In genomic region chr8:54275487-54275886, GRCm38 (mm10) we compare ENCODE assay signal across 24 mouse cellular contexts.
A peak's percentile ranks its signal among the peaks of the same experiment; 100 is the strongest.
DNase-seq lines count a peak whose midpoint lies in the region; ATAC-seq lines count a peak whose summit lies in the region.
"Had no signal": no experiment of that assay in that cellular context is flagged by ENCODE, and none has a peak within 500 bp of the region (broad histone marks: within the 10 kb centered on the region; RNA-seq: fewer than 3 reads in every experiment).

No protein-coding gene starts in this region.

- WGBS in forebrain, embryonic 12.5 days = 74% methylated on average over 1 of the region's 1 CpGs

- H3K27ac ChIP-seq in forebrain, embryonic 12.5 days = no peak overlapping the region
- H3K27ac ChIP-seq: hindbrain, embryonic 10.5 days; hindbrain, postnatal 0 days; kidney, postnatal 0 days; midbrain, embryonic 15.5 days had no signal

- peak; percentile 99 for ATAC-seq in common myeloid progenitor, adult 5-6 weeks (replicated peaks; ENCODE audit: low read depth, poor library complexity, severe bottlenecking)
- ATAC-seq in forebrain, embryonic 12.5 days (ENCODE audit: low FRiP score) = no peak
- ATAC-seq: forebrain, embryonic 14.5 days; hindbrain, postnatal 0 days; intestine, postnatal 0 days; midbrain, embryonic 15.5 days; Patski had no signal

- no peak overlapping the region for H3K4me3 ChIP-seq in forebrain, embryonic 12.5 days (replicated peaks)
- H3K4me3 ChIP-seq: hindbrain, embryonic 10.5 days; megakaryocyte, embryonic 14.5 days; midbrain, embryonic 15.5 days had no signal

- no peak overlapping the region for H3K4me2 ChIP-seq in forebrain, embryonic 12.5 days
- H3K4me2 ChIP-seq: midbrain, embryonic 15.5 days had no signal

- H3K9ac ChIP-seq in forebrain, embryonic 12.5 days = no peak overlapping the region
- H3K9ac ChIP-seq: midbrain, embryonic 15.5 days had no signal

- intact Hi-C loops in heart, postnatal 25 days (cut with DNase I) = no loop called here
- intact Hi-C loops in heart, postnatal 10 days (cut with DNase I) = no loop called here
- intact Hi-C loops in left cerebral cortex, postnatal 10 days (cut with DNase I) = no loop called here

- H3K27me3 ChIP-seq in forebrain, embryonic 12.5 days = no peaks in the 10 kb centered on the region
- H3K27me3 ChIP-seq: megakaryocyte, embryonic 14.5 days; midbrain, embryonic 15.5 days; Patski had no signal

- H3K4me1 ChIP-seq in forebrain, embryonic 12.5 days = no peaks in the 10 kb centered on the region
- H3K4me1 ChIP-seq: hindbrain, embryonic 10.5 days; midbrain, embryonic 15.5 days had no signal

- DNase-seq in heart, adult 9 months (ENCODE audit: low spot score in 2 of 2) = peak; percentile 1 to 2
- DNase-seq in heart, postnatal 25 days (ENCODE audit: low spot score) = no peak
- DNase-seq in 416B (ENCODE audit: low read depth) = peak; percentile 96
- DNase-seq in heart, postnatal 10 days = peak; percentile 20 to 32
- DNase-seq in left cerebral cortex, postnatal 10 days (ENCODE audit: extremely low spot score in 1 of 2, low spot score in 2 of 2) = no peak
- DNase-seq in ovary, postnatal 36 days (ENCODE audit: low spot score) = no peak
- DNase-seq: adrenal gland, postnatal 10 days; B cell, adult 2 months; cerebellum, adult 11-12 months; cerebellum, postnatal 25 days; gastrocnemius, postnatal 14 days; lung, postnatal 10 days; right cerebral cortex, postnatal 25 days; thymus, postnatal 25 days had no signal

- H3K36me3 ChIP-seq in forebrain, embryonic 12.5 days (replicated peaks) = no peaks in the 10 kb centered on the region
- H3K36me3 ChIP-seq: hindbrain, embryonic 10.5 days; midbrain, embryonic 15.5 days had no signal

- H3K9me3 ChIP-seq in forebrain, embryonic 12.5 days = no peaks in the 10 kb centered on the region
- H3K9me3 ChIP-seq: hindbrain, embryonic 10.5 days; midbrain, embryonic 15.5 days had no signal

Comparison
In these comparisons a context has a peak if more than half of its experiments do, and no peak if none do; other contexts are left out.
1. DNase-seq: peak in heart, adult 9 months (2 of 2), 416B (single experiment) and heart, postnatal 10 days (2 of 2); none in heart, postnatal 25 days (single experiment), left cerebral cortex, postnatal 10 days (0 of 2) and ovary, postnatal 36 days (single experiment).